Mouse (Mus musculus) neural tube, embryonic 13.5 days (tissue): Measurements from ENCODE around the gene Trnp1. TPM values are rescaled to one million over a fixed set of nuclear protein-coding genes. Genes with fewer than 3 reads are reported as not detected.

ENCODE experiments used
- ATAC-seq: fragments of 200-750 bp; cut with Nextera tagmentation; 2 replicates; pipeline ENCODE4 v1.8.0; 2017; ENCODE audit warnings: low read depth, mild to moderate bottlenecking, moderate TSS enrichment, moderate library complexity
- H3K27ac ChIP-seq: fragments of 300-500 bp; sonication (generic); replicated peaks from 2 replicates; pipeline ENCODE4 v1.5.1; 2015; ENCODE audit warnings: moderate library complexity, mild to moderate bottlenecking, inconsistent platforms
- H3K27me3 ChIP-seq: fragments of 300-500 bp; sonication (generic); 2 replicates; pipeline ENCODE4 v1.6.1; 2015; ENCODE audit warnings: mild to moderate bottlenecking, inconsistent platforms
- H3K36me3 ChIP-seq: fragments of 300-500 bp; sonication (generic); 2 replicates; pipeline ENCODE4 v1.6.1; 2015; ENCODE audit warnings: mild to moderate bottlenecking, inconsistent platforms
- H3K4me1 ChIP-seq: fragments of 300-500 bp; sonication (generic); replicated peaks from 2 replicates; pipeline ENCODE4 v1.6.1; 2015; ENCODE audit warnings: inconsistent platforms
- H3K4me2 ChIP-seq: fragments of 300-500 bp; sonication (generic); 2 replicates; pipeline ENCODE4 v1.6.1; 2015; ENCODE audit warnings: inconsistent platforms, mild to moderate bottlenecking, moderate library complexity
- H3K4me3 ChIP-seq: fragments of 300-500 bp; sonication (generic); 2 replicates; pipeline ENCODE4 v1.5.1; 2015; ENCODE audit warnings: mild to moderate bottlenecking, inconsistent platforms
- H3K9ac ChIP-seq: fragments of 300-500 bp; sonication (generic); 2 replicates; pipeline ENCODE4 v1.6.1; 2015; ENCODE audit warnings: moderate library complexity, mild to moderate bottlenecking, inconsistent platforms
- H3K9me3 ChIP-seq: fragments of 300-500 bp; sonication (generic); 2 replicates; pipeline ENCODE4 v1.6.1; 2016; ENCODE audit warnings: inconsistent platforms
- WGBS: fragments of 180-500 bp; shearing (Covaris S2); methylation state at CpG from one replicate; pipeline ENCODE4 v1.1.7; 2015; 5-methylcytosine and 5-hydroxymethylcytosine counted together
- polyA plus RNA-seq: library from polyadenylated mRNA; unstranded; fragments of >200 nt; fragmentation: Nextera tagmentation; extraction: Ambion mirVana; gene quantifications from 2 replicates; pipeline ENCODE4 v1.2.1, GENCODE M21; 2015

Trnp1 gene
- polyA plus RNA-seq, 1 experiment from 2014 or later = 6.7 TPM

GRCm38 (mm10) chr4:133489489-133490245 is 8.7 kb downstream of the Trnp1 start:
- no peak overlapping the region for H3K27ac ChIP-seq
- H3K4me3 ChIP-seq = no peak overlapping the region
- H3K9ac ChIP-seq = no peak overlapping the region
- peaks cover 18% of the 10 kb centered on the region for H3K27me3 ChIP-seq
- H3K36me3 ChIP-seq = no peaks in the 10 kb centered on the region
- no peak overlapping the region for H3K4me2 ChIP-seq
- 51% methylated on average over 4 of the region's 4 CpGs for WGBS
- ATAC-seq = no peak
- peaks cover 13% of the 10 kb centered on the region; the same call in 1 of the 2 replicates for H3K4me1 ChIP-seq
- H3K9me3 ChIP-seq = no peaks in the 10 kb centered on the region

- Histone ChIP-seq H3K27ac (no peak overlapping the region), H3K4me3 (no peak overlapping the region), H3K4me2 (no peak overlapping the region), H3K9me3 (no peaks in the 10 kb centered on the region), H3K36me3 (no peaks in the 10 kb centered on the region), H3K9ac (no peak overlapping the region), H3K4me1 (peaks cover 11% of the 10 kb centered on the region), H3K27me3 (peaks cover 21% of the 10 kb centered on the region)
- WGBS = 83% methylated on average over 20 of the region's 20 CpGs
- ATAC-seq = no peak
These were observed 9.5 kb downstream of the Trnp1 start for GRCm38 (mm10) chr4:133488619-133489392.

GRCm38 (mm10) chr4:133486673-133487357 is 11.5 kb downstream of the Trnp1 start:
- H3K36me3 ChIP-seq = no peaks in the 10 kb centered on the region
- no peak overlapping the region for H3K4me3 ChIP-seq
- peaks cover 31% of the 10 kb centered on the region for H3K27me3 ChIP-seq
- no peak overlapping the region for H3K4me2 ChIP-seq
- H3K4me1 ChIP-seq = peaks cover 11% of the 10 kb centered on the region
- no peak overlapping the region for H3K9ac ChIP-seq
- H3K27ac ChIP-seq = no peak overlapping the region
- 93% methylated on average over 26 of the region's 26 CpGs for WGBS
- ATAC-seq = no peak
- no peaks in the 10 kb centered on the region for H3K9me3 ChIP-seq

- 86% methylated on average over 28 of the region's 28 CpGs for WGBS
- Histone ChIP-seq H3K9ac (no peak overlapping the region), H3K4me3 (no peak overlapping the region), H3K27me3 (peaks cover 41% of the 10 kb centered on the region), H3K4me2 (no peak overlapping the region), H3K4me1 (peaks cover 11% of the 10 kb centered on the region), H3K36me3 (no peaks in the 10 kb centered on the region), H3K27ac (no peak overlapping the region), H3K9me3 (no peaks in the 10 kb centered on the region)
- ATAC-seq = no peak
These were observed 12.5 kb downstream of the Trnp1 start for GRCm38 (mm10) chr4:133485691-133486425.

- Histone ChIP-seq H3K4me2 (peak overlapping the region; percentile 28), H3K27ac (no peak overlapping the region)
- no peak for ATAC-seq
These were observed 13.9 kb downstream of the Trnp1 start for GRCm38 (mm10) chr4:133484266-133485025.

GRCm38 (mm10) chr4:133482479-133482878 is 15.9 kb downstream of the Trnp1 start:
- no peak overlapping the region for H3K4me2 ChIP-seq
- no peak overlapping the region for H3K9ac ChIP-seq
- 81% methylated on average over 3 of the region's 3 CpGs for WGBS
- H3K4me1 ChIP-seq = peaks cover 13% of the 10 kb centered on the region
- H3K27me3 ChIP-seq = peaks cover 66% of the 10 kb centered on the region
- H3K27ac ChIP-seq = no peak overlapping the region
- H3K36me3 ChIP-seq = no peaks in the 10 kb centered on the region
- no peaks in the 10 kb centered on the region for H3K9me3 ChIP-seq
- H3K4me3 ChIP-seq = no peak overlapping the region
- ATAC-seq = no peak

More at GRCm38 (mm10) chr4:133484266-133485025, 13.9 kb downstream of the Trnp1 start:
- peaks cover 13% of the 10 kb centered on the region for H3K4me1 ChIP-seq
- H3K9me3 ChIP-seq = no peaks in the 10 kb centered on the region
- H3K9ac ChIP-seq = 0 out of 2 replicates have a peak overlapping the region, but pooled peaks have one; percentile 38
- H3K4me3 ChIP-seq = no peak overlapping the region
- H3K27me3 ChIP-seq = peaks cover 50% of the 10 kb centered on the region
- H3K36me3 ChIP-seq = no peaks in the 10 kb centered on the region
- WGBS = 15% methylated on average over 22 of the region's 22 CpGs

GRCm38 (mm10) chr4:133481488-133481887 is 16.9 kb downstream of the Trnp1 start:
- no peak overlapping the region for H3K27ac ChIP-seq
- H3K4me3 ChIP-seq = no peak overlapping the region
- H3K9ac ChIP-seq = no peak overlapping the region
- peaks cover 75% of the 10 kb centered on the region for H3K27me3 ChIP-seq
- no peak for ATAC-seq
- no peaks in the 10 kb centered on the region for H3K36me3 ChIP-seq
- peaks cover 13% of the 10 kb centered on the region for H3K4me1 ChIP-seq
- no peak overlapping the region for H3K4me2 ChIP-seq
- WGBS = 34% methylated on average over 4 of the region's 4 CpGs
- no peaks in the 10 kb centered on the region for H3K9me3 ChIP-seq

GRCm38 (mm10) chr4:133480754-133481153 is 17.6 kb downstream of the Trnp1 start:
- Histone ChIP-seq H3K9ac (no peak overlapping the region), H3K4me2 (no peak overlapping the region), H3K4me1 (peaks cover 13% of the 10 kb centered on the region), H3K36me3 (no peaks in the 10 kb centered on the region), H3K4me3 (no peak overlapping the region; the same call in 1 of the 2 replicates), H3K9me3 (no peaks in the 10 kb centered on the region), H3K27me3 (peaks cover 78% of the 10 kb centered on the region), H3K27ac (no peak overlapping the region)
- no peak for ATAC-seq
- 38% methylated on average over 6 of the region's 6 CpGs for WGBS

GRCm38 (mm10) chr4:133480185-133480537 is 18.2 kb downstream of the Trnp1 start:
- Histone ChIP-seq H3K9me3 (no peaks in the 10 kb centered on the region), H3K4me3 (peak overlapping the region; percentile 40), H3K36me3 (no peaks in the 10 kb centered on the region), H3K27ac (no peak overlapping the region), H3K4me2 (peak overlapping the region; percentile 58), H3K9ac (peak overlapping the region; percentile 60), H3K27me3 (peaks cover 77% of the 10 kb centered on the region), H3K4me1 (peaks cover 13% of the 10 kb centered on the region)
- 3% methylated on average over 34 of the region's 34 CpGs for WGBS
- peak; percentile 68; the same call in 1 of the 2 replicates for ATAC-seq

- Histone ChIP-seq H3K27me3 (peaks cover 80% of the 10 kb centered on the region), H3K36me3 (no peaks in the 10 kb centered on the region), H3K4me2 (peak within 1 kb of the TSS; percentile 58), H3K4me3 (peak within 1 kb of the TSS; percentile 40), H3K27ac (no peak within 1 kb of the TSS), H3K9me3 (no peaks in the 10 kb centered on the region), H3K4me1 (peaks cover 12% of the 10 kb centered on the region), H3K9ac (peak within 1 kb of the TSS; percentile 60)
- ATAC-seq = peak; percentile 98
- WGBS = 4% methylated on average over 29 of the region's 29 CpGs
These were observed 18.7 kb downstream of the Trnp1 start, which contains the start of gene Tent5b for GRCm38 (mm10) chr4:133479458-133480184. Gene Tent5b, plus strand, starts transcription at chr4:133480132.
